Mouse (Mus musculus): ENCODE results near the gene Zfp612. TPM values are rescaled to one million over a fixed set of nuclear protein-coding genes. Genes with fewer than 3 reads are reported as not detected.

Zfp612 gene
- polyA plus RNA-seq (2012; ENCODE audit: low replicate concordance) = 0.31 and 0.35 TPM in 2 replicates

DNA sequence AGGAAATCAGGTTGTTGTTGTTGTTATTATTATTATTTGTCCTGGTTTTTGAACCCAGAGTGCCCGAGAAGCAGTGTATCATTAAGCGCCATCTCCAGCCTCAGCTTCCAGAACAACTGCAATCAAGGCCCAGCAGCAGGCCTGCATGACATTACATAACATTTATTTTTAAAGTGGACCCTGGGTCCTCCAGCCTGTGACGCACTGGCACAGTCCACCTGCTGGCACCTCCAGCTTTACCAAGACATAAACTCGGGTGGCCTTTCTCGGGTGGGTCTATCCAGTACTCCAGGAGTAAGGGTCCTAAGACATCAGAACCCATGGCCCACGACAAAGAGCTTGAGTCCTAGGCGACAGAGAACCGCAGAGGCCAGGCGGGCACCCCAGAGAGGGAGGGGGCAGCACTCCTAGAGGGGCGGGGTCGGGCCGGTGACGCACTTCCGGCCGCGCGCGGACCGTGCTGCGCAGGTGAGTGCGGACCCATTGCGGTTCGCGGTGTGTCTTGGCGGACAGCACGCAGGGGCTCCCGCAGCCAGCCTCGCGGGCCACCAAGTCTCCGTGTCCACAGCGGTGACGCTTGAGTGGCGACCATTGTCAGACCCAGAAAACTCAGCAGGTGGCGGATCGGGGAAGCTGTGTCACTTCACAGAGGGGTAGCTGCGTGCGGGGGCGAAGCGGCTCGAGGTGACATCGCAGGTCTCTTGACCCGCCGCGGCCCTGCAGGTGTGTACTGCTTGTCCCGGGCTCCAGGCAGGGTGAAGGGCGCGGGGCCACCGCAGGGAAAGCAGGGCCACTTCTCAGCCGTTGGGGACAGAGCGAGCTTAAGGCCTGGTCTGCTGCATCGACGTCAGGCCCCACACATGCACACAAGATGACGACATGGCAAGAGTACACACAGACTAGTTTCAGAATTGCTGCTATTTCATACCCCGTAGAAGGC lies at the start of gene Zfp612:
Gene Zfp612 (plus strand): TSS at position 465 of the 940 bp plus-strand sequence.

DNA sequence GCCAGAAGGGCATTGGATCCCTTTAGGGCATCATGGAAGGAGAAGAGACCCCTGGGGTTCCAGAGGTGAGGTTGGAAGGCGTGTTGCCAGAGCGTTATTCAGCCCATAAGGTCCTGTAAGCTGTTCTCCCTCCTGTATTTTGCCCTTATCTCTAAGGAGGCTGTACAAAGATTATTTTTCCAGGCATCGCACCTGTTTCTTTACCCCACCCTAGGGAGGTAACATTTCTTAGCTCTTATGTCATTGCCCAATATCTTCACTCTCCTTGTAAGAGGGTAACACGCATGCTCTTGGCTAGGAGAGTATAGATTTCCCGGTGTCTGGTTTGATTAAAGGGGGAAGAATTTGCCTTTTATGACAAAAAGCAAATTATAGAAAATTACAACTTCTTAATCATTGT lies 39.9 kb upstream of the Zfp612 start, which contains the start of gene Chst4:
Gene Chst4 (minus strand): TSS at position 82 of the 400 bp plus-strand sequence.

DNA sequence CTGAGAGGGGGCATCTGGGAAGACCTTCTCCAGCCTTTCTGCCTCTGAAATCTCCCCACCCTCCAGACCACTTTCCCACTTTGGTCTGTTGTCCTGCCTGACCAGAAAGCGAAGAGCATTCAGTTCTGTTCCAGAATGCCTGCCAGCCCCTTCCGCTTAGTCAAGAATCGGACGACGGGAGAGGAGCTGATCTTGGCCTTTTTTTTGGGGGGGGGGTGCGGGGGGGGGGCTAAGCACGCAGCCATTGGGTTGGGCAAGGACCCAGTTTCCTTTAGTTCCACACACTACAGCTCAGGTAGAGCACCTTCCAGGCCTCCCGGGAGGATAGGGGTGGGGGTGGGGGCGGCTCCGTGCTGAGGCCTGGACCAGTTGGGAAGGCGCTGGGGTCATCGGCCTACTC lies 21.4 kb downstream of the Zfp612 start, which contains the start of gene Gm21964:
Gene Gm21964 (plus strand): TSS at position 301 of the 400 bp plus-strand sequence.

DNA sequence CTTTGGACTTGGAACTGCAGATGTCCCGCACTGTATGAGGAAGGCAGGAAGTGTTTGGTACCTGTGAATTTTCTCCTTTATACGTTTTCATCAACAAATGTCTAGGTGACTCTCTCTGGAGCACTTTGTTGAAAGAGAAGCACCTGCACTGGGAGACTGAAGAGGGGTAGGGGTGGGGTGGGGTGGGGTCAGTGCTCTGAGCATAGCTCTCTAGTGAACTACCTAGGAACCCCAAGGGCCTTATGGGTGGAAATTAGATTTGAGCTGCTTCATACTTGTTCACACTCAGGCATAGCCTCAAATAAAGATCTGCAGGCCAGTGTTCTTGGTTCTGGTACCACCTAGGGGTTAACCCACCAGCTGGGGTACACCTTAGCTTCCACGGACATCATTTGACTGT lies 23.1 kb downstream of the Zfp612 start, which contains the start of gene Gm17720:
Gene Gm17720 (minus strand): TSS at position 101 of the 400 bp plus-strand sequence.

Other genes starting within 250 kb of the Zfp612 start
- 2.8 and 4.8 TPM in 2 replicates for gene Phlpp2, start 211.2 kb upstream of the Zfp612 start, polyA plus RNA-seq (2012; ENCODE audit: low replicate concordance)
- gene Marveld3, start 117.5 kb upstream of the Zfp612 start, polyA plus RNA-seq (2012; ENCODE audit: low replicate concordance) = 0.59 TPM in 1 of 2 replicates, not detected in the other
- gene Tat, start 89.3 kb upstream of the Zfp612 start, polyA plus RNA-seq (2012; ENCODE audit: low replicate concordance) = not detected in 2 replicates
- not detected in 2 replicates for gene Chst4, start 40.0 kb upstream of the Zfp612 start, polyA plus RNA-seq (2012; ENCODE audit: low replicate concordance)
- not detected in 2 replicates for gene Gm21964, start 21.5 kb downstream of the Zfp612 start, polyA plus RNA-seq (2012; ENCODE audit: low replicate concordance)
- not detected in 2 replicates for gene Gm17720, start 23.0 kb downstream of the Zfp612 start, polyA plus RNA-seq (2012; ENCODE audit: low replicate concordance)
- not detected in 2 replicates for gene Calb2, start 88.5 kb downstream of the Zfp612 start, polyA plus RNA-seq (2012; ENCODE audit: low replicate concordance)
- 1.0 and 1.4 TPM in 2 replicates for gene Cmtr2, start 135.9 kb downstream of the Zfp612 start, polyA plus RNA-seq (2012; ENCODE audit: low replicate concordance)
- not detected in 2 replicates for gene Hydin, start 187.2 kb downstream of the Zfp612 start, polyA plus RNA-seq (2012; ENCODE audit: low replicate concordance)